Mouse (Mus musculus): ENCODE results near the gene Acly.

GRCm38 (mm10) chr11:100557563-100557962 is 29.8 kb upstream of the Acly start:
- TF ChIP-seq CTCF (IDR thresholded peaks at IDR 0.05; ENCODE audit: control insufficient read depth, insufficient read depth, insufficient replicate concordance, low read depth, low read length) (no peak), POLR2A (IDR thresholded peaks at IDR 0.05; ENCODE audit: control insufficient read depth, low read depth, low read length) (no peak)

Data from testis, adult 2 months (tissue).